Mouse (Mus musculus): ENCODE measurements around the gene Ppp1r14b.

GRCm38 (mm10) chr19:6952712-6953037 lies 22.1 kb upstream of the Ppp1r14b start:
- TF ChIP-seq CTCF (IDR thresholded peaks at IDR 0.05): no peak
- peak; percentile 59 for TF ChIP-seq EP300 (IDR thresholded peaks at IDR 0.05)

All from lung, postnatal 0 days (tissue).